Mouse (Mus musculus) lung, adult 2 months (tissue): ENCODE results near the gene Comp.

Experiments used
- CTCF ChIP-seq: fragments of 200-500 bp; IDR thresholded peaks from 2 replicates; pipeline ENCODE4 v1.5.1; 2011; ENCODE audit warnings: mild to moderate bottlenecking, low read length, control low read depth; ENCODE audit not compliant: insufficient read depth
- POLR2A ChIP-seq: fragments of 200-500 bp; IDR thresholded peaks from 2 replicates; pipeline ENCODE4 v1.6.1; 2011; ENCODE audit warnings: low read depth, mild to moderate bottlenecking, control low read depth, low read length, borderline replicate concordance; ENCODE audit errors: extremely low read depth

- TF ChIP-seq CTCF (peak; percentile 22; the same call in 1 of the 2 replicates), POLR2A (no peak)
Observed at GRCm38 (mm10) chr8:70415540-70416451, 42.4 kb downstream of the Comp start.
